Mouse (Mus musculus) liver, embryonic 14.5 days (tissue): Measurements from ENCODE around the gene Bglap3. TPM values are rescaled to one million over a fixed set of nuclear protein-coding genes. Genes with fewer than 3 reads are reported as not detected.

Experiments
- ATAC-seq: fragments of 200-750 bp; cut with Nextera tagmentation; 2 replicates; pipeline ENCODE4 v1.8.0; 2017; ENCODE audit warnings: moderate number of reproducible peaks, mild to moderate bottlenecking, moderate library complexity; ENCODE audit not compliant: insufficient read depth
- DNase-seq, 3 experiments: peaks; one replicate each; pipeline ENCODE4 v3.0.0-alpha.2; 2012 to 2013; ENCODE audit warnings: low read depth in 3 of 3, low spot score in 3 of 3
- H3K27ac ChIP-seq: fragments of 300-500 bp; sonication (generic); 2 replicates; pipeline ENCODE4 v1.5.1; 2014; ENCODE audit warnings: moderate library complexity, mild to moderate bottlenecking, control low read depth, inconsistent platforms
- H3K27me3 ChIP-seq: fragments of 300-500 bp; sonication (generic); 2 replicates; pipeline ENCODE4 v1.6.1; 2014; ENCODE audit warnings: mild to moderate bottlenecking, low read length, moderate library complexity; ENCODE audit not compliant: control insufficient read depth, insufficient read depth
- H3K36me3 ChIP-seq: fragments of 300-500 bp; sonication (generic); replicated peaks from 2 replicates; pipeline ENCODE4 v1.6.1; 2014; ENCODE audit warnings: low read depth; ENCODE audit not compliant: control insufficient read depth, insufficient read depth
- H3K4me1 ChIP-seq, 2 experiments: fragments of 200-500 bp in 1 of 2; fragments of 300-500 bp in 1 of 2; sonication (generic) in 1 of 2; replicated peaks; 2 replicates each; pipeline ENCODE4 v1.6.1; 2012 to 2014; ENCODE audit warnings: antibody characterized with exemption in 1 of 2, inconsistent platforms in 1 of 2, low read length in 1 of 2; ENCODE audit not compliant: control insufficient read depth in 2 of 2, insufficient read depth in 2 of 2
- H3K4me2 ChIP-seq: fragments of 300-500 bp; sonication (generic); 2 replicates; pipeline ENCODE4 v1.6.1; 2014; ENCODE audit warnings: low read depth, mild to moderate bottlenecking, control low read depth, moderate library complexity
- H3K4me3 ChIP-seq, 2 experiments: fragments of 200-500 bp in 1 of 2; fragments of 300-500 bp in 1 of 2; sonication (generic) in 1 of 2; 2 replicates each; pipeline ENCODE4 v1.5.1; 2012 to 2014; ENCODE audit warnings: low read depth in 2 of 2, low read length in 2 of 2, mild to moderate bottlenecking in 2 of 2, control low read depth in 1 of 2, inconsistent platforms in 1 of 2, moderate library complexity in 1 of 2; ENCODE audit not compliant: insufficient read depth in 1 of 2
- H3K9ac ChIP-seq: fragments of 300-500 bp; sonication (generic); replicated peaks from 2 replicates; pipeline ENCODE4 v1.6.1; 2014; ENCODE audit warnings: mild to moderate bottlenecking, control low read depth, moderate library complexity
- H3K9me3 ChIP-seq: fragments of 300-500 bp; sonication (generic); 2 replicates; pipeline ENCODE4 v1.6.1; 2016; ENCODE audit warnings: low read length, mixed read lengths; ENCODE audit not compliant: control insufficient read depth
- CTCF ChIP-seq: IDR thresholded peaks from 2 replicates; pipeline ENCODE4 v1.5.1; 2016; ENCODE audit warnings: antibody characterized with exemption, low read depth, control low read depth
- EP300 ChIP-seq: IDR thresholded peaks from 2 replicates; pipeline ENCODE4 v1.6.1; 2016; ENCODE audit warnings: antibody characterized with exemption, low read depth
- WGBS: fragments of 180-500 bp; shearing (Covaris S2); extraction: QIAGEN DNeasy Blood & Tissue Kit; methylation state at CpG from one replicate; pipeline ENCODE4 v1.1.7; 2014; ENCODE audit not compliant: insufficient replicate concordance; 5-methylcytosine and 5-hydroxymethylcytosine counted together
- polyA plus RNA-seq, 2 experiments: library from polyadenylated mRNA; depleted of rRNA in 1 of 2; stranded (reverse) in 1 of 2; unstranded in 1 of 2; fragments of >200 nt; fragmentation: Nextera tagmentation in 1 of 2; extraction: Ambion mirVana in 1 of 2; gene quantifications; 2 replicates each; pipeline versions ENCODE4 v1.2.1 to v1.2.3; 2012 to 2014

Gene Bglap3
- polyA plus RNA-seq, 2 experiments = 0.27 to 0.38 TPM

DNA sequence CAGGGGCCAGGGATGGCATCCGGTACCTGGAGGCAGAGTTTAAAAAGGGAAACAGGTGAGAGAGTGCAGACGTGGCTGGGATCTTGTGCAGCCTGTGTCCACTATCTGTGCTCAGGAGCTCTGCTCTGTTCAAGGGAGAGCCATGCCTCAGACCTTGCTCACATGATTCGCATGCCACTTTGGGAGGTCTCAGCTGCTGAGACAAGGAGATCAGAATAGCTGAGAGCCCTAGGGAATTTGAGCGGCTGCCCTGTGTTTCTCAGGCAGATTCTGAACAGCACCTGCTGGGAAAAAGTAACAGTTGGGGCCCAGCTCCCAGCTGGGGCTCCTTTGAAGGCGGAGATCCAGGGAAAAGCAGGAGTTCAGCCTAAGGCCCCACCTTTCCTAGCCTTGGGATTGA, 13.0 kb downstream of the Bglap3 start:
- Histone ChIP-seq H3K4me1 (peaks cover 25 to 31% of the 10 kb centered on the region in 2 experiments), H3K27ac (no peak overlapping the region), H3K4me3 (no peak overlapping the region), H3K4me2 (no peak overlapping the region), H3K9me3 (no peaks in the 10 kb centered on the region), H3K27me3 (no peaks in the 10 kb centered on the region), H3K36me3 (peaks cover 77% of the 10 kb centered on the region), H3K9ac (no peak overlapping the region)
- no peak for TF ChIP-seq EP300
- no peak for TF ChIP-seq CTCF
- no peak for DNase-seq
- ATAC-seq = no peak
- 75% methylated on average over 5 of the region's 5 CpGs for whole genome bisulfite sequencing

DNA sequence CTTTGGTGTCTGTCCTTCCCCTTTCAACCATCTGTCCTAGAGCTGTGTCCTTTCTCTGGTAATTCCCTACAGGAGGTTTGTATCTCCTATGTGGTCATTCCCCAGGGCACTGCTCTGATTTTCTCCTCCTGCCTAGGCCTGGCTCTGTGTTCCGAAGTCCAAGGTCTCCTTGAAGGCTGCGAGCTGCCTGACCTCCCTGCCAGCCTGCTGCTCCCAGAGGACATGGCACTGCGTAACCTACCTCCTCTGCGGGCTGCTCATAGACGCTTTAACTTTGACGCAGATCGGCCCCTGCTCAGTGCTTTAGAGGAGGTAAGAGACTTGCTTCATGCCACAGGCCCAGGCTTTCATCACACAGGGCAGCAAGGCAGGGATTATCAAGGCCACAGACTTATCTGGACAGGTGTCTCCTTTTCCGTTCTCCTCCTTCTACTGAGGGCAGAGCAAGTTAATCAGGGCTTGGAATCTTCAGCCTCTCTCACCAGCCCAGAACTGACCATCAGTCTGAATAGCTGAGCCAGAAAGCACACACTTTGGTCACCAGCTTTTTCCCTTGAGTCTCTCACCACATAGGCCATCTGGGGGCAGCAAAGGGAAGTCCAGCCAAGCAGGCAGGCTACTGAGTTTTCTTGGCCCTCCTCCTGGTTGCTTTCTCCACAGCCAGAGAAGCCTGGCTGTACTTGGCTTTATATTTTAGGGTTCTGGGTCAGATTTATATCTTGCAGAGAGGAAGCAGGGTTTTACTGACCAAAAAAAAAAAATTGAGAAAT, 18.0 kb downstream of the Bglap3 start:
- no peak overlapping the region for H3K9ac ChIP-seq
- no peak overlapping the region for H3K4me2 ChIP-seq
- TF ChIP-seq CTCF (peak; percentile 40), EP300 (no peak)
- no peaks in the 10 kb centered on the region for H3K27me3 ChIP-seq
- no peaks in the 10 kb centered on the region for H3K4me1 ChIP-seq
- H3K36me3 ChIP-seq = peaks cover 97% of the 10 kb centered on the region
- 91% methylated on average over 8 of the region's 8 CpGs for WGBS
- ATAC-seq = no peak
- no peak overlapping the region for H3K27ac ChIP-seq
- DNase-seq = no peak
- no peaks in the 10 kb centered on the region for H3K9me3 ChIP-seq
- H3K4me3 ChIP-seq = no peak overlapping the region

DNA sequence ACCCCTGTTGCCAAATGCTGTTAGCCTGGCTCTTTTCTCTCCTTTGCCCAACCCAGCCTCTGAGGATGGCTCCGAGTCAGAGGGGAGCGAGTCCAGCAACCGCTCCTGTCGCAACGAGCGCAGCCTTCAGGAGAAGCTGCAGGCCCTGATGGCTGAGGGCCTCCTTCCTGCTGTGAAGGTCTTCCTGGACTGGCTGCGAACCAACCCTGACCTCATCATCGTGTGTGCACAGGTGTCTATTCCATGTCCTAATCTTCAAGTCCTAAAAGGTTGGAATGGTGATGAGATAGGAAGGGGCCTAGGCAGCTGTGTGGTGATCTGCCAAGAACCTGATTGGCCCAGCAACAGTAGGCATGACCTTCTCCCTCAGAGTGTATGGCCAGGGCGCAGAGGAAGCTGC, 19.6 kb downstream of the Bglap3 start:
- Histone ChIP-seq H3K4me1 (no peaks in the 10 kb centered on the region), H3K9me3 (no peaks in the 10 kb centered on the region), H3K27me3 (no peaks in the 10 kb centered on the region), H3K4me3 (no peak overlapping the region), H3K36me3 (peaks cover 96% of the 10 kb centered on the region), H3K9ac (no peak overlapping the region), H3K27ac (no peak overlapping the region), H3K4me2 (no peak overlapping the region)
- DNase-seq = no peak
- no peak for ATAC-seq
- TF ChIP-seq EP300 = no peak
- TF ChIP-seq CTCF = no peak
- WGBS = 89% methylated on average over 9 of the region's 9 CpGs

DNA sequence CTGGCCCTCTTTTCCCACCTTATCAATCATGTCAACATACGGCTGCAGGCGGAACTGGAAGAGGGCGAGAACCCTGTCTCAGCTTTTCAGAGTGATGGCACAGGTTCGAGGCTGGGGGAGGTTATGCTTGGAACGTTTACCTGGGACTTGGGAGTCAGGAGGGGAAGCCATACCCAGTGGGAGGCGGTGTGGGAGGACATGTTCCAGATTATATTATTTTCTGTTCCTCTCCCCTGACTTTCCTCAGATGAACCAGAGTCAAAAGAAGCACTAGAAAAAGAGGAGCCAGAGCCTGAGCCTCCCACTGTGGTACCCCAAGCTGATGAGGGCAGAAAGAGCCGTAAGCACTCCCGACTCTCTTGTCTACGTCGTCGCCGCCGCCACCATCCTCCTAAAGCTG, 21.8 kb downstream of the Bglap3 start:
- WGBS = 86% methylated on average over 13 of the region's 13 CpGs
- no peak overlapping the region for H3K4me2 ChIP-seq
- peaks cover 99% of the 10 kb centered on the region for H3K36me3 ChIP-seq
- no peak overlapping the region for H3K27ac ChIP-seq
- H3K4me1 ChIP-seq = no peaks in the 10 kb centered on the region
- H3K9ac ChIP-seq = no peak overlapping the region
- no peak for TF ChIP-seq EP300
- no peak for TF ChIP-seq CTCF
- DNase-seq (no peak), ATAC-seq (no peak)
- H3K27me3 ChIP-seq = no peaks in the 10 kb centered on the region
- no peaks in the 10 kb centered on the region for H3K9me3 ChIP-seq
- no peak overlapping the region for H3K4me3 ChIP-seq

DNA sequence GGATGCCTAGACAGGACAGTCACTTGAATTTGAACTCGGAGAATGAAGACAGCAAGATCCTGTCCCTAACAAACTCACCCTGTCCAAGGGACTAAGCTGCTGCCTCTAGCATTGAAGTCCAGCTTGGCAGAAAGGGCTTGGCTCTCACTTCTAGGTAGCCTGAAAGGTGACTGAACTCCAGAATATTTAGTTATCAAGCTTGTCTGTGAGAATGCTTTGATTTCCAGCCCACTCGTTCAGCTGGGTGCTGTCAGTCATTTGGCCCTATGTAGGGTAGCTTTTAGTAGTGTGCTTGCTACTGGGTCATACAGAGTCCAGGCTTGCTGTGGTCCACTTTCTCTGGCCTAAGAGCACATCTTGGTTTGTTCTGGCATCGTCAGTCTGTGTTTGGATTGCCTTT, 33.5 kb downstream of the Bglap3 start:
- Histone ChIP-seq H3K27me3 (no peaks in the 10 kb centered on the region), H3K4me1 (peaks cover 39 to 48% of the 10 kb centered on the region in 2 experiments), H3K4me3 (peak overlapping the region; percentile 14 to 78), H3K9ac (peak overlapping the region; percentile 66), H3K36me3 (peaks cover 24% of the 10 kb centered on the region), H3K27ac (peak overlapping the region; percentile 97), H3K4me2 (peak overlapping the region; percentile 94), H3K9me3 (no peaks in the 10 kb centered on the region)
- ATAC-seq (no peak), DNase-seq (no peak)
- 43% methylated on average over 3 of the region's 3 CpGs for WGBS
- TF ChIP-seq EP300 (no peak), CTCF (no peak)
